Mouse (Mus musculus) hindbrain, embryonic 16.5 days (tissue): Measurements from ENCODE around the gene Amn. TPM values are rescaled to one million over a fixed set of nuclear protein-coding genes. Genes with fewer than 3 reads are reported as not detected.
A peak's percentile ranks its signal among the peaks of the same experiment; 100 is the strongest.

Source experiments
- ATAC-seq: fragments of 200-750 bp; cut with Nextera tagmentation; 2 replicates; pipeline ENCODE4 v1.8.0; 2017; ENCODE audit warnings: moderate TSS enrichment, moderate library complexity
- H3K27ac ChIP-seq: fragments of 300-500 bp; sonication (generic); 2 replicates; pipeline ENCODE4 v1.5.1; 2014; ENCODE audit warnings: low read depth, mild to moderate bottlenecking, control low read depth, low read length, moderate library complexity
- H3K27me3 ChIP-seq: fragments of 300-500 bp; sonication (generic); replicated peaks from 2 replicates; pipeline ENCODE4 v1.6.1; 2014; ENCODE audit warnings: low read length; ENCODE audit not compliant: control insufficient read depth, insufficient read depth
- H3K36me3 ChIP-seq: fragments of 300-500 bp; sonication (generic); 2 replicates; pipeline ENCODE4 v1.6.1; 2014; ENCODE audit warnings: mild to moderate bottlenecking, low read length, moderate library complexity, mixed read lengths; ENCODE audit not compliant: control insufficient read depth, insufficient read depth
- H3K4me1 ChIP-seq: fragments of 300-500 bp; sonication (generic); 2 replicates; pipeline ENCODE4 v1.6.1; 2014; ENCODE audit warnings: low read depth, low read length; ENCODE audit not compliant: control insufficient read depth, insufficient read depth
- H3K4me2 ChIP-seq: fragments of 300-500 bp; sonication (generic); 2 replicates; pipeline ENCODE4 v1.6.1; 2014; ENCODE audit warnings: mild to moderate bottlenecking, low read length, control low read depth, moderate library complexity
- H3K4me3 ChIP-seq: fragments of 300-500 bp; sonication (generic); 2 replicates; pipeline ENCODE4 v1.5.1; 2014; ENCODE audit warnings: mild to moderate bottlenecking, low read length, control low read depth, moderate library complexity
- H3K9ac ChIP-seq: fragments of 300-500 bp; sonication (generic); 2 replicates; pipeline ENCODE4 v1.6.1; 2014; ENCODE audit warnings: low read depth, mild to moderate bottlenecking, control low read depth, low read length, moderate library complexity
- H3K9me3 ChIP-seq: fragments of 300-500 bp; sonication (generic); 2 replicates; pipeline ENCODE4 v1.6.1; 2014; ENCODE audit warnings: mild to moderate bottlenecking, low read length, moderate library complexity; ENCODE audit not compliant: control insufficient read depth
- WGBS: fragments of 180-500 bp; shearing (Covaris S2); extraction: QIAGEN DNeasy Blood & Tissue Kit; methylation state at CpG from one replicate; pipeline ENCODE4 v1.1.7; 2014; 5-methylcytosine and 5-hydroxymethylcytosine counted together
- polyA plus RNA-seq: library from polyadenylated mRNA; unstranded; fragments of >200 nt; fragmentation: Nextera tagmentation; extraction: Ambion mirVana; gene quantifications from 2 replicates; pipeline ENCODE4 v1.2.1, GENCODE M21; 2015

Gene Amn
- polyA plus RNA-seq, 1 experiment from 2014 or later = 59.0 TPM

- Histone ChIP-seq H3K36me3 (no peaks in the 10 kb centered on the region), H3K4me1 (peaks cover 19% of the 10 kb centered on the region), H3K27ac (no peak overlapping the region), H3K9ac (peak overlapping the region; percentile 52), H3K9me3 (no peaks in the 10 kb centered on the region; the same call in 1 of the 2 replicates), H3K4me2 (peak overlapping the region; percentile 88), H3K4me3 (peak overlapping the region; percentile 49), H3K27me3 (peaks cover 68% of the 10 kb centered on the region)
- ATAC-seq = no peak
- WGBS = 3% methylated on average over 28 of the region's 28 CpGs
Measured at GRCm38 (mm10) chr12:111274006-111274405, 3.1 kb downstream of the Amn start.

GRCm38 (mm10) chr12:111274447-111275149, 3.7 kb downstream of the Amn start:
- Histone ChIP-seq H3K27ac (no peak overlapping the region), H3K27me3 (peaks cover 65% of the 10 kb centered on the region), H3K4me3 (peak overlapping the region; percentile 49), H3K4me1 (peaks cover 19% of the 10 kb centered on the region), H3K9me3 (no peaks in the 10 kb centered on the region; the same call in 1 of the 2 replicates), H3K36me3 (no peaks in the 10 kb centered on the region), H3K9ac (peak overlapping the region; percentile 52), H3K4me2 (peak overlapping the region; percentile 88)
- WGBS = 1% methylated on average over 76 of the region's 80 CpGs
- 0 out of 2 replicates have a peak, but pooled peaks have one; percentile 35 for ATAC-seq

- H3K9me3 ChIP-seq = no peaks in the 10 kb centered on the region; the same call in 1 of the 2 replicates
- H3K4me1 ChIP-seq = peaks cover 19% of the 10 kb centered on the region
- peak overlapping the region; percentile 52 for H3K9ac ChIP-seq
- H3K36me3 ChIP-seq = no peaks in the 10 kb centered on the region
- ATAC-seq = 0 out of 2 replicates have a peak, but pooled peaks have one; percentile 35
- H3K4me3 ChIP-seq = peak overlapping the region; percentile 49
- peaks cover 58% of the 10 kb centered on the region for H3K27me3 ChIP-seq
- peak overlapping the region; percentile 88 for H3K4me2 ChIP-seq
- WGBS = 1% methylated on average over 52 of the region's 58 CpGs
- H3K27ac ChIP-seq = no peak overlapping the region
Measured at GRCm38 (mm10) chr12:111275150-111275841, 4.4 kb downstream of the Amn start.

- H3K9me3 ChIP-seq = no peaks in the 10 kb centered on the region; the same call in 1 of the 2 replicates
- no peak for ATAC-seq
- 52% methylated on average over 6 of the region's 6 CpGs for WGBS
- H3K36me3 ChIP-seq = no peaks in the 10 kb centered on the region
- peaks cover 19% of the 10 kb centered on the region for H3K4me1 ChIP-seq
- no peak overlapping the region for H3K27ac ChIP-seq
- no peak overlapping the region; the same call in 1 of the 2 replicates for H3K4me2 ChIP-seq
- H3K27me3 ChIP-seq = peaks cover 47% of the 10 kb centered on the region
- no peak overlapping the region for H3K9ac ChIP-seq
- no peak overlapping the region for H3K4me3 ChIP-seq
Measured at GRCm38 (mm10) chr12:111276371-111276770, 5.5 kb downstream of the Amn start.

GRCm38 (mm10) chr12:111283573-111283972, 12.7 kb downstream of the Amn start:
- 76% methylated on average over 4 of the region's 4 CpGs for WGBS
- H3K27me3 ChIP-seq = no peaks in the 10 kb centered on the region

GRCm38 (mm10) chr12:111284532-111284931, 13.6 kb downstream of the Amn start:
- no peak for ATAC-seq

More at GRCm38 (mm10) chr12:111283573-111283972, 12.7 kb downstream of the Amn start:
- H3K36me3 ChIP-seq = no peaks in the 10 kb centered on the region
- ATAC-seq = no peak
- no peak overlapping the region for H3K9ac ChIP-seq
- H3K4me3 ChIP-seq = no peak overlapping the region
- H3K4me1 ChIP-seq = no peaks in the 10 kb centered on the region; the same call in 1 of the 2 replicates
- no peak overlapping the region for H3K4me2 ChIP-seq
- H3K27ac ChIP-seq = no peak overlapping the region
- H3K9me3 ChIP-seq = no peaks in the 10 kb centered on the region

GRCm38 (mm10) chr12:111293025-111293424, 22.1 kb downstream of the Amn start:
- 95% methylated on average over 12 of the region's 12 CpGs for WGBS

More at GRCm38 (mm10) chr12:111284532-111284931, 13.6 kb downstream of the Amn start:
- 0 out of 2 replicates have a peak overlapping the region, but pooled peaks have one; percentile 3 for H3K4me3 ChIP-seq
- WGBS = 33% methylated on average over 10 of the region's 10 CpGs
- peak overlapping the region; percentile 39 for H3K4me2 ChIP-seq
- H3K9ac ChIP-seq = no peak overlapping the region
- H3K9me3 ChIP-seq = no peaks in the 10 kb centered on the region
- H3K4me1 ChIP-seq = no peaks in the 10 kb centered on the region; the same call in 1 of the 2 replicates
- H3K27me3 ChIP-seq = no peaks in the 10 kb centered on the region
- no peaks in the 10 kb centered on the region for H3K36me3 ChIP-seq
- H3K27ac ChIP-seq = no peak overlapping the region

GRCm38 (mm10) chr12:111301322-111302017, 30.6 kb downstream of the Amn start:
- Histone ChIP-seq H3K4me2 (no peak overlapping the region), H3K27me3 (no peaks in the 10 kb centered on the region), H3K36me3 (peaks cover 63% of the 10 kb centered on the region), H3K4me1 (no peaks in the 10 kb centered on the region), H3K9ac (no peak overlapping the region), H3K9me3 (no peaks in the 10 kb centered on the region), H3K27ac (no peak overlapping the region), H3K4me3 (no peak overlapping the region)
- no peak for ATAC-seq
- WGBS = 94% methylated on average over 27 of the region's 27 CpGs

More at GRCm38 (mm10) chr12:111293025-111293424, 22.1 kb downstream of the Amn start:
- Histone ChIP-seq H3K4me2 (no peak overlapping the region), H3K9me3 (no peaks in the 10 kb centered on the region), H3K36me3 (peaks cover 36% of the 10 kb centered on the region), H3K4me1 (no peaks in the 10 kb centered on the region), H3K27me3 (no peaks in the 10 kb centered on the region), H3K4me3 (no peak overlapping the region), H3K9ac (no peak overlapping the region), H3K27ac (no peak overlapping the region)
- ATAC-seq = no peak
